Mouse (Mus musculus): ENCODE results near the gene Zfp512b. TPM values are rescaled to one million over a fixed set of nuclear protein-coding genes. Genes with fewer than 3 reads are reported as not detected.
A peak's percentile ranks its signal among the peaks of the same experiment; 100 is the strongest.

Gene Zfp512b
- total and polyA plus RNA-seq, 2 experiments from 2014 or later: 60.0 to 99.7 TPM

GRCm38 (mm10) chr2:181586124-181586523 lies 6.5 kb downstream of the Zfp512b start:
- Histone ChIP-seq H3K9me3 (ENCODE audit: low read length) (no peaks in the 10 kb centered on the region), H3K4me2 (ENCODE audit: low read depth, low read length, poor library complexity, severe bottlenecking) (no peak overlapping the region), H3K27me3 (ENCODE audit: insufficient read depth, low read length) (no peaks in the 10 kb centered on the region), H3K4me3 (ENCODE audit: low read depth, low read length) (no peak overlapping the region), H3K27ac (ENCODE audit: low read depth, low read length) (no peak overlapping the region), H3K36me3 (ENCODE audit: insufficient read depth, low read length) (peaks cover 68% of the 10 kb centered on the region), H3K4me1 (ENCODE audit: insufficient read depth, low read length) (peaks cover 5% of the 10 kb centered on the region), H3K9ac (replicated peaks; ENCODE audit: low read length, poor library complexity, severe bottlenecking) (no peak overlapping the region)
- WGBS: 97% methylated on average over 3 of the region's 3 CpGs
- TF ChIP-seq CTCF (IDR thresholded peaks at IDR 0.05): no peak
- ATAC-seq (ENCODE audit: low FRiP score) (no peak), DNase-seq (ENCODE audit: low spot score) (no peak)

GRCm38 (mm10) chr2:181585506-181585905 lies 7.1 kb downstream of the Zfp512b start:
- Histone ChIP-seq H3K36me3 (ENCODE audit: insufficient read depth, low read length) (peaks cover 66% of the 10 kb centered on the region), H3K27ac (ENCODE audit: low read depth, low read length) (no peak overlapping the region)
- 95% methylated on average over 5 of the region's 5 CpGs for WGBS

GRCm38 (mm10) chr2:181584411-181584942 lies 8.1 kb downstream of the Zfp512b start, which contains the start of gene Uckl1:
Gene Uckl1, minus strand, starts transcription at chr2:181584892.
- Histone ChIP-seq H3K36me3 (ENCODE audit: insufficient read depth, low read length) (peaks cover 57% of the 10 kb centered on the region), H3K27me3 (ENCODE audit: insufficient read depth, low read length) (no peaks in the 10 kb centered on the region), H3K4me1 (ENCODE audit: insufficient read depth, low read length) (peaks cover 7% of the 10 kb centered on the region; the same call in 1 of the 2 replicates), H3K9me3 (ENCODE audit: low read length) (no peaks in the 10 kb centered on the region), H3K9ac (replicated peaks; ENCODE audit: low read length, poor library complexity, severe bottlenecking) (no peak within 1 kb of the TSS), H3K4me2 (ENCODE audit: low read depth, low read length, poor library complexity, severe bottlenecking) (no peak within 1 kb of the TSS), H3K27ac (ENCODE audit: low read depth, low read length) (no peak within 1 kb of the TSS), H3K4me3 (ENCODE audit: low read depth, low read length) (no peak within 1 kb of the TSS)
- ATAC-seq (ENCODE audit: low FRiP score): no peak
- DNase-seq (ENCODE audit: low spot score): no peak
- no peak for TF ChIP-seq CTCF (IDR thresholded peaks at IDR 0.05)
- WGBS: 98% methylated on average over 4 of the region's 4 CpGs

More at GRCm38 (mm10) chr2:181585506-181585905, 7.1 kb downstream of the Zfp512b start:
- peaks cover 4% of the 10 kb centered on the region; the same call in 1 of the 2 replicates for H3K4me1 ChIP-seq (ENCODE audit: insufficient read depth, low read length)
- no peak overlapping the region for H3K4me3 ChIP-seq (ENCODE audit: low read depth, low read length)
- H3K4me2 ChIP-seq (ENCODE audit: low read depth, low read length, poor library complexity, severe bottlenecking): no peak overlapping the region
- no peak for ATAC-seq (ENCODE audit: low FRiP score)
- H3K9ac ChIP-seq (replicated peaks; ENCODE audit: low read length, poor library complexity, severe bottlenecking): no peak overlapping the region
- H3K27me3 ChIP-seq (ENCODE audit: insufficient read depth, low read length): no peaks in the 10 kb centered on the region
- no peak for TF ChIP-seq CTCF (IDR thresholded peaks at IDR 0.05)
- no peaks in the 10 kb centered on the region for H3K9me3 ChIP-seq (ENCODE audit: low read length)
- no peak for DNase-seq (ENCODE audit: low spot score)

- H3K27me3 ChIP-seq (ENCODE audit: insufficient read depth, low read length): no peaks in the 10 kb centered on the region
- H3K27ac ChIP-seq (ENCODE audit: low read depth, low read length): no peak overlapping the region
- no peak overlapping the region for H3K9ac ChIP-seq (replicated peaks; ENCODE audit: low read length, poor library complexity, severe bottlenecking)
- no peak overlapping the region for H3K4me2 ChIP-seq (ENCODE audit: low read depth, low read length, poor library complexity, severe bottlenecking)
- H3K4me3 ChIP-seq (ENCODE audit: low read depth, low read length): no peak overlapping the region
- 94% methylated on average over 3 of the region's 3 CpGs for WGBS
- no peaks in the 10 kb centered on the region for H3K9me3 ChIP-seq (ENCODE audit: low read length)
- DNase-seq (ENCODE audit: low spot score): no peak
- no peak for ATAC-seq (ENCODE audit: low FRiP score)
- H3K36me3 ChIP-seq (ENCODE audit: insufficient read depth, low read length): peaks cover 49% of the 10 kb centered on the region
- no peak for TF ChIP-seq CTCF (IDR thresholded peaks at IDR 0.05)
- peaks cover 7% of the 10 kb centered on the region; the same call in 1 of the 2 replicates for H3K4me1 ChIP-seq (ENCODE audit: insufficient read depth, low read length)
Measured at GRCm38 (mm10) chr2:181583460-181584257, 8.9 kb downstream of the Zfp512b start.

GRCm38 (mm10) chr2:181582939-181583338 lies 9.7 kb downstream of the Zfp512b start:
- peaks cover 41% of the 10 kb centered on the region for H3K36me3 ChIP-seq (ENCODE audit: insufficient read depth, low read length)
- WGBS: 85% methylated on average over 1 of the region's 1 CpGs
- no peak overlapping the region for H3K27ac ChIP-seq (ENCODE audit: low read depth, low read length)

GRCm38 (mm10) chr2:181582358-181582757 lies 10.2 kb downstream of the Zfp512b start:
- ATAC-seq (ENCODE audit: low FRiP score): no peak
- Histone ChIP-seq H3K9ac (replicated peaks; ENCODE audit: low read length, poor library complexity, severe bottlenecking) (peak overlapping the region; percentile 87; the same call in 1 of the 2 replicates), H3K4me2 (ENCODE audit: low read depth, low read length, poor library complexity, severe bottlenecking) (peak overlapping the region; percentile 92), H3K4me3 (ENCODE audit: low read depth, low read length) (no peak overlapping the region), H3K27me3 (ENCODE audit: insufficient read depth, low read length) (no peaks in the 10 kb centered on the region), H3K9me3 (ENCODE audit: low read length) (no peaks in the 10 kb centered on the region), H3K27ac (ENCODE audit: low read depth, low read length) (peak overlapping the region; percentile 51; the same call in 1 of the 2 replicates), H3K4me1 (ENCODE audit: insufficient read depth, low read length) (peaks cover 7% of the 10 kb centered on the region; the same call in 1 of the 2 replicates), H3K36me3 (ENCODE audit: insufficient read depth, low read length) (peaks cover 37% of the 10 kb centered on the region)
- no peak for TF ChIP-seq CTCF (IDR thresholded peaks at IDR 0.05)
- 73% methylated on average over 2 of the region's 2 CpGs for WGBS
- no peak for DNase-seq (ENCODE audit: low spot score)

More at GRCm38 (mm10) chr2:181582939-181583338, 9.7 kb downstream of the Zfp512b start:
- no peak for TF ChIP-seq CTCF (IDR thresholded peaks at IDR 0.05)
- peaks cover 7% of the 10 kb centered on the region; the same call in 1 of the 2 replicates for H3K4me1 ChIP-seq (ENCODE audit: insufficient read depth, low read length)
- H3K9me3 ChIP-seq (ENCODE audit: low read length): no peaks in the 10 kb centered on the region
- no peak for DNase-seq (ENCODE audit: low spot score)
- no peak overlapping the region for H3K4me2 ChIP-seq (ENCODE audit: low read depth, low read length, poor library complexity, severe bottlenecking)
- no peak for ATAC-seq (ENCODE audit: low FRiP score)
- H3K9ac ChIP-seq (replicated peaks; ENCODE audit: low read length, poor library complexity, severe bottlenecking): no peak overlapping the region
- no peak overlapping the region for H3K4me3 ChIP-seq (ENCODE audit: low read depth, low read length)
- H3K27me3 ChIP-seq (ENCODE audit: insufficient read depth, low read length): no peaks in the 10 kb centered on the region
